Mouse (Mus musculus) brain, embryonic 14.5 days (tissue): Measurements from ENCODE around the gene Lcn6.
A peak's percentile ranks its signal among the peaks of the same experiment; 100 is the strongest.

ENCODE experiments used
- CTCF ChIP-seq: fragments of 200-500 bp; IDR thresholded peaks from 2 replicates; pipeline ENCODE4 v1.5.1; 2012; ENCODE audit warnings: inconsistent platforms, mild to moderate bottlenecking, moderate library complexity, borderline replicate concordance; ENCODE audit not compliant: insufficient read depth, insufficient read length; ENCODE audit errors: extremely low read depth
- POLR2A ChIP-seq: fragments of 200-500 bp; IDR thresholded peaks from 2 replicates; pipeline ENCODE4 v1.6.1; 2012; ENCODE audit warnings: mild to moderate bottlenecking, inconsistent platforms, borderline replicate concordance; ENCODE audit not compliant: poor library complexity, insufficient read depth, insufficient read length, severe bottlenecking; ENCODE audit errors: extremely low read depth

- peak; percentile 65 for TF ChIP-seq CTCF
- peak; percentile 48; the same call in 1 of the 2 replicates for TF ChIP-seq POLR2A
Observed at GRCm38 (mm10) chr2:25706643-25707481, 30.3 kb downstream of the Lcn6 start, which contains the start of gene Bmyc.
